ENCODE assay signal across 8 mouse cellular contexts in genomic region chr9:75558812-75559511, GRCm38 (mm10). TPM values are rescaled to one million over a fixed set of nuclear protein-coding genes. Genes with fewer than 3 reads are reported as not detected.
DNase-seq lines count a peak whose midpoint lies in the region; ATAC-seq lines count a peak whose summit lies in the region.

No protein-coding gene starts in this region.

- peak overlapping the region; percentile 80 for H3K27ac ChIP-seq in embryonic facial prominence, embryonic 12.5 days

- peak; percentile 38 for DNase-seq in thymus, postnatal 0 days (ENCODE audit: low spot score)
- no peak for DNase-seq in thymus, postnatal 14 days
- DNase-seq in heart, postnatal 14 days = peak; percentile 51 to 62
- peak; percentile 74 to 82 for DNase-seq in kidney, postnatal 4 days
- peak; percentile 19 for DNase-seq in urinary bladder, postnatal 10 days (ENCODE audit: low spot score)
- DNase-seq in testis, postnatal 10 days (ENCODE audit: low spot score) = no peak

- H3K9me3 ChIP-seq in embryonic facial prominence, embryonic 12.5 days = no peaks in the 10 kb centered on the region

- under 1% methylated on average over 47 of the region's 47 CpGs for WGBS in embryonic facial prominence, embryonic 12.5 days

- H3K9ac ChIP-seq in embryonic facial prominence, embryonic 12.5 days = peak overlapping the region; percentile 76

- H3K4me3 ChIP-seq in embryonic facial prominence, embryonic 12.5 days = peak overlapping the region; percentile 94

- ATAC-seq in embryonic facial prominence, embryonic 12.5 days (ENCODE audit: insufficient number of reproducible peaks, insufficient read depth, low FRiP score, low TSS enrichment) = peak; percentile 86
- peak; percentile 65 for ATAC-seq in megakaryocyte progenitor cell, adult 5-6 weeks (replicated peaks; ENCODE audit: poor library complexity)

- H3K27me3 ChIP-seq in embryonic facial prominence, embryonic 12.5 days = no peaks in the 10 kb centered on the region

- H3K4me2 ChIP-seq in embryonic facial prominence, embryonic 12.5 days (replicated peaks) = peak overlapping the region; percentile 82

- H3K4me1 ChIP-seq in embryonic facial prominence, embryonic 12.5 days = peaks cover 11% of the 10 kb centered on the region

- H3K36me3 ChIP-seq in embryonic facial prominence, embryonic 12.5 days = no peaks in the 10 kb centered on the region

- intact Hi-C loops in heart, postnatal 14 days (cut with DNase I) = loop anchor here (2.0 kb wide), 1 partner anchor 36 kb away; no protein-coding TSS in a partner anchor

RNA-seq across cellular contexts. Expression of gene Tmod3, which starts 0.5 kb away (rescaled TPM):
- 101 and 105 TPM in 2 replicates for polyA plus RNA-seq in thymus, postnatal 0 days (2015; fragmentation: Nextera tagmentation; extraction: Ambion mirVana)
- polyA plus RNA-seq in embryonic facial prominence, embryonic 12.5 days (2016; fragmentation: Nextera tagmentation; extraction: Ambion mirVana) = 106 and 110 TPM in 2 replicates
- 10 to 100 TPM; 85.9 to 86.1 TPM for total RNA-seq in heart, postnatal 14 days (2021)
- 55.9 and 61.1 TPM in 2 replicates for total RNA-seq in megakaryocyte progenitor cell, adult 5-6 weeks (2015)
- total RNA-seq in megakaryocyte progenitor cell, adult 5-6 weeks (2017) = 58.7 and 61.6 TPM in 2 replicates

RNA-seq across cellular contexts. Expression of gene Tmod2, which starts 52.2 kb away (rescaled TPM):
- 2.2 and 2.4 TPM in 2 replicates for polyA plus RNA-seq in thymus, postnatal 0 days (2015; fragmentation: Nextera tagmentation; extraction: Ambion mirVana)
- polyA plus RNA-seq in embryonic facial prominence, embryonic 12.5 days (2016; fragmentation: Nextera tagmentation; extraction: Ambion mirVana) = 36.0 and 40.1 TPM in 2 replicates
- total RNA-seq in heart, postnatal 14 days (2021) = 1 to 10 TPM; 4.6 to 5.0 TPM
- 0.02 TPM in 1 of 2 replicates, not detected in the other for total RNA-seq in megakaryocyte progenitor cell, adult 5-6 weeks (2015)
- total RNA-seq in megakaryocyte progenitor cell, adult 5-6 weeks (2017) = 0.10 TPM in 1 of 2 replicates, not detected in the other

Comparison
In these comparisons a context has a peak if more than half of its experiments do, and no peak if none do; other contexts are left out.
1. DNase-seq: peak in thymus, postnatal 0 days (single experiment), heart, postnatal 14 days (2 of 2), kidney, postnatal 4 days (2 of 2) and urinary bladder, postnatal 10 days (single experiment); none in thymus, postnatal 14 days (single experiment) and testis, postnatal 10 days (single experiment).
2. RNA of gene Tmod2, which starts 52.2 kb away (total RNA-seq): 4.6 to 5.0 TPM in heart, postnatal 14 days; 0.02 to 0.10 TPM in megakaryocyte progenitor cell, adult 5-6 weeks; every median in the first group is over 4 times any median in the second.